Mouse (Mus musculus) limb, embryonic 12.5 days (tissue): ENCODE data around the gene Tmod3. TPM values are rescaled to one million over a fixed set of nuclear protein-coding genes. Genes with fewer than 3 reads are reported as not detected.
"Not testable (repeated sequence)": the region's sequence is repeated elsewhere in the genome, so short reads cannot be mapped to it uniquely, and the experiment has no call there.

Experiments
- ATAC-seq: fragments of 200-750 bp; cut with Nextera tagmentation; 2 replicates; pipeline ENCODE4 v1.8.0; 2017; ENCODE audit warnings: low read depth, moderate TSS enrichment; ENCODE audit not compliant: insufficient number of reproducible peaks, insufficient read depth, low FRiP score, low TSS enrichment
- H3K27ac ChIP-seq: fragments of 300-500 bp; sonication (generic); 2 replicates; pipeline ENCODE4 v1.5.1; 2016; ENCODE audit warnings: mild to moderate bottlenecking, moderate library complexity
- H3K27me3 ChIP-seq: fragments of 300-500 bp; sonication (generic); 2 replicates; pipeline ENCODE4 v1.6.1; 2016; ENCODE audit warnings: mild to moderate bottlenecking, moderate library complexity
- H3K36me3 ChIP-seq: fragments of 300-500 bp; sonication (generic); 2 replicates; pipeline ENCODE4 v1.6.1; 2016; ENCODE audit warnings: mild to moderate bottlenecking, moderate library complexity
- H3K4me1 ChIP-seq: fragments of 300-500 bp; sonication (generic); replicated peaks from 2 replicates; pipeline ENCODE4 v1.6.1; 2016
- H3K4me2 ChIP-seq: fragments of 300-500 bp; sonication (generic); 2 replicates; pipeline ENCODE4 v1.6.1; 2016; ENCODE audit warnings: mild to moderate bottlenecking, moderate library complexity
- H3K4me3 ChIP-seq: fragments of 300-500 bp; sonication (generic); replicated peaks from 2 replicates; pipeline ENCODE4 v1.5.1; 2016; ENCODE audit warnings: mild to moderate bottlenecking
- H3K9ac ChIP-seq: fragments of 300-500 bp; sonication (generic); replicated peaks from 2 replicates; pipeline ENCODE4 v1.6.1; 2016; ENCODE audit warnings: mild to moderate bottlenecking, moderate library complexity
- H3K9me3 ChIP-seq: fragments of 300-500 bp; sonication (generic); 2 replicates; pipeline ENCODE4 v1.6.1; 2016; ENCODE audit warnings: mild to moderate bottlenecking, moderate library complexity
- WGBS: fragments of 180-500 bp; shearing (Covaris S2); methylation state at CpG from one replicate; pipeline ENCODE4 v1.1.7; 2016; 5-methylcytosine and 5-hydroxymethylcytosine counted together
- polyA plus RNA-seq: library from polyadenylated mRNA; unstranded; fragments of >200 nt; fragmentation: Nextera tagmentation; extraction: Ambion mirVana; gene quantifications from 2 replicates; pipeline ENCODE4 v1.2.1, GENCODE M21; 2016

The Tmod3 gene
- polyA plus RNA-seq, 1 experiment from 2014 or later, result 90.8 TPM

GRCm38 (mm10) chr9:75494407-75495005 lies 65.0 kb downstream of the Tmod3 start:
- Histone ChIP-seq H3K27ac (no peak overlapping the region), H3K4me1 (no peaks in the 10 kb centered on the region), H3K4me2 (no peak overlapping the region), H3K27me3 (no peaks in the 10 kb centered on the region), H3K36me3 (peaks cover 27% of the 10 kb centered on the region), H3K9me3 (no peaks in the 10 kb centered on the region), H3K4me3 (no peak overlapping the region), H3K9ac (no peak overlapping the region)
- no peak for ATAC-seq
- WGBS, result 83% methylated on average over 9 of the region's 9 CpGs

DNA sequence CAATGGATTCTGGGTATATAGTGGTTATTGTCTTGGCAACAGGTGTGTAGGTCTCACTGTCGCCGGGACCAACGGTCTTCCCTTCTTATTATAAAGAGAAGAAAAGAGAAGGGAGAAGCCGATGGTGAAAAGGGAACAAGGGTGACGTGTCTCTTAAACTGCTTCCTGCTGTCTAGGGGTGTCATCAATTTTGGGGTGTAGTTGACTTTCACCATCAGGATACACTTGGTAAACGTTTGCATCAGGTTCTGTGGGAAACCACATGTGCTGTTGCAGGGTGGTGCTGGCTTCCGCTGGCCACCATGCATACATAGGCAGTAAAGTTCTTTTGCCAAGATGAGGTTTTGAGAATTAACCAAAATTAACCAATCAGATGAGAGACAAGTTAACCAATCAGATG lies 71.2 kb downstream of the Tmod3 start:
- not testable (repeated sequence) for H3K4me2 ChIP-seq, H3K4me3 ChIP-seq, H3K4me1 ChIP-seq, H3K27me3 ChIP-seq, H3K9ac ChIP-seq, ATAC-seq, H3K36me3 ChIP-seq, H3K9me3 ChIP-seq, H3K27ac ChIP-seq
- WGBS, result 94% methylated on average over 7 of the region's 7 CpGs

GRCm38 (mm10) chr9:75485231-75485630 lies 74.2 kb downstream of the Tmod3 start:
- no peak overlapping the region for H3K9ac ChIP-seq
- no peak overlapping the region for H3K4me2 ChIP-seq
- ATAC-seq, result no peak
- 0 out of 2 replicates have a peak, but pooled peaks cover 3% of the 10 kb centered on the region for H3K36me3 ChIP-seq
- WGBS, result 84% methylated on average over 6 of the region's 6 CpGs
- H3K4me1 ChIP-seq, result no peaks in the 10 kb centered on the region
- H3K27ac ChIP-seq, result no peak overlapping the region
- 0 out of 2 replicates have a peak, but pooled peaks cover 3% of the 10 kb centered on the region for H3K9me3 ChIP-seq
- H3K4me3 ChIP-seq, result no peak overlapping the region
- H3K27me3 ChIP-seq, result no peaks in the 10 kb centered on the region

GRCm38 (mm10) chr9:75480536-75481075 lies 78.9 kb downstream of the Tmod3 start:
- Histone ChIP-seq H3K27ac (no peak overlapping the region), H3K4me1 (no peaks in the 10 kb centered on the region), H3K9ac (no peak overlapping the region), H3K9me3 (no peaks in the 10 kb centered on the region), H3K4me3 (no peak overlapping the region), H3K27me3 (no peaks in the 10 kb centered on the region), H3K36me3 (0 out of 2 replicates have a peak, but pooled peaks cover 3% of the 10 kb centered on the region), H3K4me2 (no peak overlapping the region)
- no peak for ATAC-seq
- 86% methylated on average over 5 of the region's 5 CpGs for WGBS

GRCm38 (mm10) chr9:75479106-75479725 lies 80.2 kb downstream of the Tmod3 start:
- H3K27ac ChIP-seq, result no peak overlapping the region

DNA sequence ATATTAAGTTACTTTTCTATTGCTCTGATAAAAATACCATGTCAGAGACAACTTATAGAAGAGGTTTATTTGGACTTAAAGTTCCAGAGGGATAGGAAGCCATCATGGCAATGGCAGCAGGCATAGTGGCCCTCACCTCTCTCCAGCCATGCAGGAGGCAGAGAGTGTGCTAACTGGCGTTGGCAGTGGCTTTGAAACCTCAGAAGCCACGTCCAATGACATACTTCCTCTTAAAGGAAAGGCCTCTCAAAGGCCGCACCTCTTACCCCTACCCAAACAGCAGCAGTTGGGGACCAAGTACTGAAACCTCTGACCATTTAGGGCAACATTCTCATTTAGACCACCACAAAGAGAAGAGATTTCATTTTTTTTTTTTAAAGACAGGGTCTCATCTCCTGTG lies 82.2 kb downstream of the Tmod3 start:
- no peak overlapping the region for H3K9ac ChIP-seq
- H3K36me3 ChIP-seq, result peaks cover 17% of the 10 kb centered on the region; the same call in 1 of the 2 replicates
- H3K4me2 ChIP-seq, result no peak overlapping the region
- H3K27me3 ChIP-seq, result no peaks in the 10 kb centered on the region
- H3K9me3 ChIP-seq, result 0 out of 2 replicates have a peak, but pooled peaks cover 8% of the 10 kb centered on the region
- H3K4me1 ChIP-seq, result no peaks in the 10 kb centered on the region
- WGBS, result 57% methylated on average over 3 of the region's 3 CpGs
- ATAC-seq, result no peak
- H3K27ac ChIP-seq, result no peak overlapping the region
- no peak overlapping the region for H3K4me3 ChIP-seq

More at GRCm38 (mm10) chr9:75479106-75479725, 80.2 kb downstream of the Tmod3 start:
- WGBS, result 64% methylated on average over 8 of the region's 8 CpGs
- no peak for ATAC-seq
- no peaks in the 10 kb centered on the region for H3K4me1 ChIP-seq
- H3K36me3 ChIP-seq, result peaks cover 11% of the 10 kb centered on the region; the same call in 1 of the 2 replicates
- no peak overlapping the region for H3K9ac ChIP-seq
- no peak overlapping the region for H3K4me2 ChIP-seq
- no peaks in the 10 kb centered on the region for H3K27me3 ChIP-seq
- no peak overlapping the region for H3K4me3 ChIP-seq
- H3K9me3 ChIP-seq, result 0 out of 2 replicates have a peak, but pooled peaks cover 5% of the 10 kb centered on the region

DNA sequence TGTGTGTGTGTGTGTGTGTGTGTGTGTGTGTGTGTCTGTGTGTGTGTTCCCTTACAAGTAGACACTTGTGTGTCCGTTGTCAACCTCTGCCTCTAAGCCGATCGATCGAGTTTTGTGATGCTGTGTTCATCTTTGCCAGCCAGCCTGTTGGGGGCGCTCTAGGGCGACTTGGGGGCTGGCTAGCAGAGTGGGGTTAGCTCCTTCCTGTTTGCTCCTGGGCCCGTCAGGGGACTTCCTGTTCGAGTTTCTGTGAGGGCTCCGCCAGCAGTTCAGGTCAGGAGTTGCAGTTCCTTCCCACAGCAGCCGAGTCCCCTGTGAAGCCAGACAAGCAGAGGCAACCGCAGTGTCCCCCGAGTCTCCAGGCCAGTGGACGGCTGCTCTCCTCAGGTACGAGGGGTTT lies 91.2 kb downstream of the Tmod3 start:
- Histone ChIP-seq H3K4me1 (no peaks in the 10 kb centered on the region), H3K9me3 (no peaks in the 10 kb centered on the region), H3K27ac (no peak overlapping the region), H3K4me3 (no peak overlapping the region), H3K9ac (no peak overlapping the region), H3K4me2 (no peak overlapping the region), H3K36me3 (peaks cover 60% of the 10 kb centered on the region), H3K27me3 (no peaks in the 10 kb centered on the region)
- ATAC-seq, result no peak
- WGBS, result 79% methylated on average over 14 of the region's 14 CpGs

DNA sequence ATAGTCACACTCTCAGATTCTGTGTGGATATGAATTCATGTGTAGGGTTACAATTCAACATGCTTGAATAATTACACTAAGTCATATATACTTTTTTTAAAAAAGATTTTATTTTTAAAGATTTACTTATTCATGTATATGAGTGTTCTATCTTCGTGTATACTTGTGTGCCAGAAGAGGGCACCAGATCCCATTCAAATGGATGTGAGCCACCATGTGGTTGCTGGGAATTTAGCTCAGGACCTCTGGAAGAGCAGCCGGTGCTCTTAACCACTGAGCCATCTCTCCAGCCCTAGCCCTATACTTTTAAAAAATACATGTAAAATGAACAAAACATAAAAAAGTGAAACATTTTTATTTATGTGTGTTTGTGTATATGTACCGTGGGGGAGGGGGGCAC lies 91.9 kb downstream of the Tmod3 start:
- Histone ChIP-seq H3K9ac (no peak overlapping the region), H3K27me3 (no peaks in the 10 kb centered on the region), H3K9me3 (no peaks in the 10 kb centered on the region), H3K4me2 (no peak overlapping the region), H3K4me3 (no peak overlapping the region), H3K27ac (no peak overlapping the region), H3K36me3 (peaks cover 67% of the 10 kb centered on the region), H3K4me1 (no peaks in the 10 kb centered on the region)
- no peak for ATAC-seq
- whole genome bisulfite sequencing, result 95% methylated on average over 3 of the region's 3 CpGs

GRCm38 (mm10) chr9:75466641-75467040 lies 92.8 kb downstream of the Tmod3 start:
- no peaks in the 10 kb centered on the region for H3K9me3 ChIP-seq
- H3K4me1 ChIP-seq, result no peaks in the 10 kb centered on the region
- peaks cover 71% of the 10 kb centered on the region for H3K36me3 ChIP-seq
- H3K4me2 ChIP-seq, result no peak overlapping the region
- ATAC-seq, result no peak
- H3K27ac ChIP-seq, result no peak overlapping the region
- no peaks in the 10 kb centered on the region for H3K27me3 ChIP-seq
- H3K4me3 ChIP-seq, result no peak overlapping the region
- H3K9ac ChIP-seq, result no peak overlapping the region
- WGBS, result 97% methylated on average over 4 of the region's 4 CpGs

GRCm38 (mm10) chr9:75465856-75466255 lies 93.6 kb downstream of the Tmod3 start:
- H3K36me3 ChIP-seq, result peaks cover 77% of the 10 kb centered on the region
- no peak overlapping the region for H3K9ac ChIP-seq
- 92% methylated on average over 9 of the region's 9 CpGs for WGBS
- H3K4me3 ChIP-seq, result no peak overlapping the region
- no peaks in the 10 kb centered on the region for H3K4me1 ChIP-seq
- H3K9me3 ChIP-seq, result no peaks in the 10 kb centered on the region
- H3K27ac ChIP-seq, result no peak overlapping the region
- H3K4me2 ChIP-seq, result no peak overlapping the region
- ATAC-seq, result no peak
- no peaks in the 10 kb centered on the region for H3K27me3 ChIP-seq

- H3K4me2 ChIP-seq, result no peak overlapping the region
- H3K27ac ChIP-seq, result no peak overlapping the region
- no peak overlapping the region for H3K9ac ChIP-seq
- no peak for ATAC-seq
- H3K4me3 ChIP-seq, result no peak overlapping the region
- no peaks in the 10 kb centered on the region for H3K27me3 ChIP-seq
- H3K9me3 ChIP-seq, result no peaks in the 10 kb centered on the region
- WGBS, result 88% methylated on average over 8 of the region's 8 CpGs
- no peaks in the 10 kb centered on the region for H3K4me1 ChIP-seq
- peaks cover 94% of the 10 kb centered on the region for H3K36me3 ChIP-seq
Observed at GRCm38 (mm10) chr9:75463050-75463660, 96.3 kb downstream of the Tmod3 start.
